In the genomic region with DNA sequence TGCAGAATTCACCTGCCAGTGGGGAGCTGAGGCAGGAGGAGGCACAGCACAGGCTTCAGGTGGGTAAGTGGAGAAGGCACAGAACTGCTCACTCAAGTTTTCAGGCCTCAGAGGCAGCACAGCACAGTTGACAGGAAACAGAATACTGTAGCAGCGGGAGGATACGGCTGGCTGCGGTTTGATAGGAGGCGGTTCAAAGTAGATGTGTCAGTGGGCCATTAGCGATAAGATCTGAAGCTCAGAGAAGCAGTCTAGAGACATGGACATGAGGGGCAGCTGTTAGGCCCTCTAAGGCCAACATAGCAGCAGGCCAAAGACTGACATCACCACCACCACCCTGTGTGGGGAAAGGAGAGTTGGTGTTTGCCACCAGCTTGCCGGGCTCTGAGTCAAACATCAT, we compare ENCODE assay signal across 11 mouse cellular contexts. TPM values are rescaled to one million over a fixed set of nuclear protein-coding genes. Genes with fewer than 3 reads are reported as not detected.
DNase-seq lines count a peak whose midpoint lies in the region; ATAC-seq lines count a peak whose summit lies in the region.
"Had no signal": no experiment of that assay in that cellular context is flagged by ENCODE, and none has a peak within 500 bp of the region (broad histone marks: within the 10 kb centered on the region; RNA-seq: fewer than 3 reads in every experiment).

No protein-coding gene starts in this region.

- H3K9ac ChIP-seq in heart, embryonic 16.5 days (ENCODE audit: low read length) = no peak overlapping the region

- no peaks in the 10 kb centered on the region for H3K27me3 ChIP-seq in heart, embryonic 16.5 days (ENCODE audit: control insufficient read depth, insufficient read depth, low read length)

- DNase-seq in heart, postnatal 10 days = no peak
- DNase-seq in thymus, postnatal 36 days = peak; percentile 20 to 27
- no peak for DNase-seq in adrenal gland, postnatal 25 days
- no peak for DNase-seq in right cerebral cortex, postnatal 36 days (ENCODE audit: low spot score in 2 of 2)
- DNase-seq in cerebellum, adult 9-11 months = no peak
- DNase-seq: cerebellum, adult 9-10 months; heart, postnatal 14 days had no signal

- H3K27ac ChIP-seq in heart, embryonic 16.5 days (ENCODE audit: low read length) = no peak overlapping the region
- H3K27ac ChIP-seq: embryonic facial prominence, embryonic 10.5 days had no signal

- no peak overlapping the region for H3K4me3 ChIP-seq in heart, embryonic 16.5 days (ENCODE audit: low read length)
- H3K4me3 ChIP-seq: embryonic facial prominence, embryonic 10.5 days had no signal

- peaks cover 17% of the 10 kb centered on the region for H3K36me3 ChIP-seq in heart, embryonic 16.5 days (ENCODE audit: control insufficient read depth, insufficient read depth)

- ATAC-seq in heart, embryonic 16.5 days (replicated peaks; ENCODE audit: extremely low read depth, insufficient read depth, low FRiP score) = 0 out of 2 replicates have a peak, but pooled peaks have one; percentile 32
- peak; percentile 54 for ATAC-seq in granulocyte monocyte progenitor cell, adult 5-6 weeks (replicated peaks; ENCODE audit: poor library complexity, severe bottlenecking)
- peak; percentile 49 for ATAC-seq in megakaryocyte, adult 5-6 weeks (ENCODE audit: poor library complexity, severe bottlenecking)

- intact Hi-C loops in heart, postnatal 10 days (cut with DNase I) = no loop called here

- H3K4me1 ChIP-seq in heart, embryonic 16.5 days (ENCODE audit: control insufficient read depth, insufficient read depth, low read length) = no peaks in the 10 kb centered on the region
- H3K4me1 ChIP-seq: embryonic facial prominence, embryonic 10.5 days had no signal

- no peak overlapping the region for H3K4me2 ChIP-seq in heart, embryonic 16.5 days (ENCODE audit: low read depth, low read length)

- no peaks in the 10 kb centered on the region for H3K9me3 ChIP-seq in heart, embryonic 16.5 days (replicated peaks; ENCODE audit: control insufficient read depth, low read length)
- H3K9me3 ChIP-seq: embryonic facial prominence, embryonic 10.5 days had no signal

- 66% methylated on average over 6 of the region's 6 CpGs for WGBS in heart, embryonic 16.5 days

RNA-seq across cellular contexts. Expression of gene Polr1a, which starts 53.9 kb away (rescaled TPM):
- polyA plus RNA-seq in heart, embryonic 16.5 days (2015; fragmentation: Nextera tagmentation; extraction: Ambion mirVana) = 21.9 and 22.0 TPM in 2 replicates
- 10 to 100 TPM; 36.7 to 42.3 TPM for total RNA-seq in heart, postnatal 10 days (2021)
- 40.1 and 78.8 TPM in 2 replicates for total RNA-seq in granulocyte monocyte progenitor cell, adult 5-6 weeks (2014; fragmentation: Nextera tagmentation)
- total RNA-seq in granulocyte monocyte progenitor cell, adult 5-6 weeks (2017) = 83.1 and 91.6 TPM in 2 replicates
- 17.3 and 20.6 TPM in 2 replicates for total RNA-seq in megakaryocyte, adult 5-6 weeks (2015)
- 32.2 and 52.7 TPM in 2 replicates for total RNA-seq in megakaryocyte, adult 5-6 weeks (2017)
- total RNA-seq in adrenal gland, postnatal 25 days (2021) = 75.1 and 76.9 TPM in 2 replicates

RNA-seq across cellular contexts. Expression of gene Ptcd3, which starts 54.2 kb away (rescaled TPM):
- polyA plus RNA-seq in heart, embryonic 16.5 days (2015; fragmentation: Nextera tagmentation; extraction: Ambion mirVana) = 107 and 114 TPM in 2 replicates
- total RNA-seq in heart, postnatal 10 days (2021) = 100 to 1,000 TPM; 112 to 114 TPM
- 113 and 134 TPM in 2 replicates for total RNA-seq in granulocyte monocyte progenitor cell, adult 5-6 weeks (2014; fragmentation: Nextera tagmentation)
- 153 and 171 TPM in 2 replicates for total RNA-seq in granulocyte monocyte progenitor cell, adult 5-6 weeks (2017)
- 49.9 and 52.8 TPM in 2 replicates for total RNA-seq in megakaryocyte, adult 5-6 weeks (2015)
- 63.1 and 72.9 TPM in 2 replicates for total RNA-seq in megakaryocyte, adult 5-6 weeks (2017)
- total RNA-seq in adrenal gland, postnatal 25 days (2021) = 107 and 108 TPM in 2 replicates

Comparison
In these comparisons a context has a peak if more than half of its experiments do, and no peak if none do; other contexts are left out.
1. DNase-seq: peak in thymus, postnatal 36 days (2 of 2); none in heart, postnatal 10 days (0 of 2), adrenal gland, postnatal 25 days (single experiment), right cerebral cortex, postnatal 36 days (0 of 2) and cerebellum, adult 9-11 months (single experiment).
2. Peak in every context shown above with its lines, with median percentiles within 50 percentile points of each other: ATAC-seq.